Mouse (Mus musculus) heart, adult 2 months (tissue): ENCODE measurements around the gene Tmem11.

ENCODE experiments used
- CTCF ChIP-seq: fragments of 200-600 bp; IDR thresholded peaks from 2 replicates; pipeline ENCODE4 v1.8.1; 2022; ENCODE audit warnings: antibody characterized with exemption, mild to moderate bottlenecking, moderate library complexity
- EP300 ChIP-seq: fragments of 200-500 bp; IDR thresholded peaks from 2 replicates; pipeline ENCODE4 v1.6.1; 2011; ENCODE audit warnings: low read depth, low read length, control low read depth; ENCODE audit not compliant: insufficient read depth
- POLR2A ChIP-seq: fragments of 200-500 bp; IDR thresholded peaks from 2 replicates; pipeline ENCODE4 v1.6.1; 2011; ENCODE audit warnings: mild to moderate bottlenecking, low read depth, low read length, control low read depth; ENCODE audit not compliant: insufficient read depth

GRCm38 (mm10) chr11:60920021-60920420, 40.9 kb upstream of the Tmem11 start:
- no peak for TF ChIP-seq EP300
- TF ChIP-seq CTCF = no peak
- no peak for TF ChIP-seq POLR2A
